Mouse (Mus musculus) kidney, adult 9 months (tissue): Measurements from ENCODE around the gene Pawr.
A peak's percentile ranks its signal among the peaks of the same experiment; 100 is the strongest.

Experiments used
- DNase-seq: peaks from one replicate; pipeline ENCODE4 v3.0.0; 2022

Gene Pawr

GRCm38 (mm10) chr10:108445606-108446005, 113.7 kb downstream of the Pawr start:
- peak; percentile 19 for DNase-seq

DNA sequence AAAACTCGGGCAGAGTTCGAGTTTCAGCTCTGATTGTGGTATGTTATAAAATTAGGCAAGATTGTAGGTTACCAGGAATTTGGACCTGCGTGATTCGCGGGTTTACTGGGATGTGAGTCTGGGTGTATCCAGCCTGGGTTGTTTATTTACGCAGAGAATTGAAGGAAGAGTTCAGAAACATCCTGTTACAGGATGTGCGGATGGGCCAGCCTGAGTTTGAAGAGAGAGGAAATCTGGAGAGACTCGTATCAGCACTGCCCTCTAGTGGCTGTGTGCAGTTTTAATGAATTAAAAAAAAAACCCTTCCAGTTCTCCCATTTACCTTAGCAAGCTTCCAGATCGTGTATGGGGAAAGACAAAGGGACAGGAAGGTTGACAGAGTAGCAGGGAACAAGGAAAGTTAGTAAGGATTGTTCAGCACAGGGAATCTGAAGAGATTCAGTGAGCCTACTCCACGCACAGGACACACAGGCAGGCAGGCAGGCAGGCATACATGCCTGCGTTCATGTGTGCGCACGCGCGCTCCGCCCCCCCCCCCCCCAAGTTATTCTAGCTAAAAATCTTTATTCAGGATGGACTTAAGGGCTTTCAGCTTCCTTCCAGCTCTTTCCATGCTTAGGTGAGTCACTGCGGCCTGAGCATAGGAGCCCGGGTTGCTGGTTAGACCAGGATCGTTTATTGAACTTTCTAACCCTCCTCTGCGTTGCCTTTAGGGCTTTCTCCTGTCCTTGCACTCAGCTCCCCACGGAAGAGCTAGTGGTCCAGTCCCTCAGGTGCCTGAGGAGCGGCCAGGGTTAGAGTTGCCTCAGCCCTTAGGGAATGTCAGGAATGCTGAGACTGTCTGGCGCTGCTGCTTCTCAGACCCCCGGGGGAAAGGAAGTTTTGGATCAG, 114.4 kb downstream of the Pawr start:
- DNase-seq, result peak; percentile 93

DNA sequence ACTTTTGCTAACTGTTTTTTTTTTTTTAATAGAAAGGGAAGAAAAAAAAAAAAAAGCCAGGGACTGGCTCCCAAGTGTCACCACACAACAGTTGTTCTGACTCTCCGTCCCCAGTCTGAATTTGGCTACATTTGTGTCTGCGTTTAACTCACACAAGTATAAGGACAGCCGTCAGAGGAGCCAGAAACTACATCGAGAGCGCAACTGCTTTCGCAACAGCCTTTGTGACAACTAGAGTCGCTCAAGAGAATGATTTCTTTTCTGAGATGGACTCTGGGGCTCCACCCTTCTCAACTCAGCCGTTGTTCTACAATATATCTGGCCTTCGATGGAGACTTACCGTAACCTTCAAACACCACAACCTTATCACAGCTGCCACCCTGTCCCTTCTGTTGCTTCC, 115.3 kb downstream of the Pawr start:
- no peak for DNase-seq

GRCm38 (mm10) chr10:108448421-108448820, 116.5 kb downstream of the Pawr start:
- DNase-seq, result no peak

- no peak for DNase-seq
Measured at GRCm38 (mm10) chr10:108450401-108450800, 118.5 kb downstream of the Pawr start.

GRCm38 (mm10) chr10:108451516-108451915, 119.6 kb downstream of the Pawr start:
- no peak for DNase-seq

DNA sequence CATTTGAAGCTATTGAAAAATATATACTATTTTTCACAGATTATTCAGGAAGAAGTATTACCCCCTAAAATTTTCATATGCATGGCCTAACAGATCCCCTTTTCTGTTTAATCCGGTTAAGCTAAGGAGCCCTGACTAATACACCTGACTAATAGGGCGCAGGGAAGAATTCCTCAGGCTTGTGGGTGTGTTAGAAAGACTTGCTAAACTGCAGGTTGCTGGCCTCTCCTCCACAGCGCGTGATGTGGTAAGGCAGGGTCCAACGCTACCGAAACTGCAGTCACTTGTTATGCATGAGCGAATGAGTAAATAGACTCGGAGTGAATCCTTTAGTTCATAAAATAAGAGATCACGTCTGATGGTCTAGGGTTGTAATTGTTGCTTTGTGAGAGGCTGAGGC, 120.5 kb downstream of the Pawr start:
- DNase-seq, result peak; percentile 64

- DNase-seq, result peak; percentile 94
Measured at GRCm38 (mm10) chr10:108453561-108453960, 121.6 kb downstream of the Pawr start.

GRCm38 (mm10) chr10:108454691-108455117, 122.8 kb downstream of the Pawr start:
- DNase-seq, result peak; percentile 76

DNA sequence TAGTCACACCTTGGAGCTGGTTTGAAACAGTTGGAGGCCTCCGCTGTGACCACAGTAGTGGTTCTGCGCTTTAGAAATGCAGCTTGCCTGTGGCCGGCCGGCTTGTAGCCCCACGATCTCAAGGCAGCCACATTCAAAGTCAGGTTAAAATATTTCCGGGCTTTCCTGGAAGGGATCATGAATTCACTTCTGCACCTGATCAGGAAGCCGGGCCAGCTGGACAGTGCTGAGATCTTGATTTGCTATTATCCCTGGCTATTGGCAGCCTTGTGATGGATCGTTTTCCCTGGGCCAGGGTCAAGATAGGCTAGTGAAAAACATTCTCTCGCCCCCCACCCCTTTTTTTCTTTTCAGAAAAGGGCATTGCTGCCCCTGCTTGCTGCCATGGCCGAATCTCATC, 123.3 kb downstream of the Pawr start:
- DNase-seq, result peak; percentile 64

- DNase-seq, result peak; percentile 39
Measured at GRCm38 (mm10) chr10:108455883-108456282, 124.0 kb downstream of the Pawr start.

GRCm38 (mm10) chr10:108457054-108457453, 125.1 kb downstream of the Pawr start:
- DNase-seq, result no peak

DNA sequence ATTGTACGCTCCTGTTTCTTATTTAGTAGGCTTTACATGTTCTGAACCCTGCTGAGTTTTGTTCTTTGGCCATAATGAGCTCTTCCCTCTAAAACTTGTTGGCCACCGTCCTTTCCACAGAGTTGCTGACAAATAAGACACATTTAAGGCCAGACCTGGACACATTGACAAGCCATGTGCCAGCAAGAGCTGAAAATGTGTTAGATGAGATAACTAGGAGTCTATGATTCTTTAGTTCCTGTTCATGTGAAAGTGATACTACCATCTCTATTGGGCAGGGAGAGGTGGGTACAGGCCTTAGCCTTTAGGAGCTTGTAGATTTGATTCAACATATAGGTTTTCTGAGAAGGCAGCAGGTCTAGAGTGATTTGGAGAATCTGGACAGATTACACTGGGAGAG, 129.9 kb downstream of the Pawr start:
- no peak for DNase-seq
